Mouse (Mus musculus): ENCODE results near the gene Asah2.

Gene Asah2

DNA sequence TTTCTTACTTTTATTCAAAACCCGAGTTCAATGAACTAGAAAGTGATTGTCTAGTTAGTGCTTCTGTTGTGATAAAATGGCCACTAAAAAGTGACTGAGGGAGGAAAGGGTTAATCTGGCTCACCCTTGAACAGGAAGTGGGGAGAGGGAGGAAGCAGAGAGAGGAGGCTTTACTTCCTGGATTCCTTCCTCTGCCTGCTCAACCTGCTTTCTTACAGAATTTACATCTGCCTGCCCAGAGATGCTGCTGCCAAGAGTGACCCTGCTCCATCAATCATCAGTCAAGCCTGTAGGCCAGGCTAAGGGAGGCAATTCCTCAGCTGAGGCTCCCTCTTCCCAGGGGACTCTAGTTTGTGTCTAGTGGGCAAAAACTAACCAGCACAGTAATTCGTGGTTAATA, 132.1 kb downstream of the Asah2 start:
- DNase-seq (ENCODE audit: extremely low spot score, low spot score): peak; percentile 14

DNA sequence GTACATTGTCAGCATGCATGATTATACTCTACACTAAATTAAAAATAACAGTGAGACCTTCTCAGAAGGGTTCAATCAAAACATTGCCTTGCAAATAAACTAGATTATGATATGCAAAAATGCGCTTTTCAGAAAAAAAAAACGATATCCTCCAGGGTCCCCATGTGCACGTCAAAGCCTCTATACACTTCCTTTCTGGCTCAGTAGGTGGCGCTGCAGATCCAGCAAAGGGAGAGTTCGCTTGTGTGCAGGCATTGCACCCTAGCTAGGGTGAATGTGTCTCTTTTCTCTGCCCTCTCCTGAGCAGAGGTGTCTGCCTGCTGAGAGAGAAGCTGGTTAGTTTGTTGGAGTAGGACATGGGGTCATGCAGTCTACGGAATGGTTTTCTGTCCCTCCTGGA, 136.0 kb downstream of the Asah2 start:
- DNase-seq (ENCODE audit: extremely low spot score, low spot score): peak; percentile 84

DNA sequence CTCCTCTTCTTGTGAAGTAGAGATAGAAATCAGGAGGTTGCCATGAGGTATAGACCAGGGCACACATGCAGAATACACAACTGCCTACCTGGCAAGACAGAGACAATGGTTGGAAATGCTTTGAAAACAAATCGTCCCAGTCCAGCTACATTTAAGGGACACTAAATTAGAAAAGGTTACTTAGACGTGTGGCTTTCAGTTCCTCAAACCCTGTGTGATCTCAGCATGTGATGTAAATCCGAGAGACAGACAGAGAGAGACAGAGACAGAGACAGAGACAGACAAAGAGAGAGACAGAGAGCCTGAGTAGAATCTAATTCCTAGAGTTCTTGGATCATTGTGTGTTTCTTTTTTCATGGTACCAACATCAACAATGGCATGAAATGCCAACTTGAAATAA, 136.6 kb downstream of the Asah2 start:
- no peak for DNase-seq (ENCODE audit: extremely low spot score, low spot score)

DNA sequence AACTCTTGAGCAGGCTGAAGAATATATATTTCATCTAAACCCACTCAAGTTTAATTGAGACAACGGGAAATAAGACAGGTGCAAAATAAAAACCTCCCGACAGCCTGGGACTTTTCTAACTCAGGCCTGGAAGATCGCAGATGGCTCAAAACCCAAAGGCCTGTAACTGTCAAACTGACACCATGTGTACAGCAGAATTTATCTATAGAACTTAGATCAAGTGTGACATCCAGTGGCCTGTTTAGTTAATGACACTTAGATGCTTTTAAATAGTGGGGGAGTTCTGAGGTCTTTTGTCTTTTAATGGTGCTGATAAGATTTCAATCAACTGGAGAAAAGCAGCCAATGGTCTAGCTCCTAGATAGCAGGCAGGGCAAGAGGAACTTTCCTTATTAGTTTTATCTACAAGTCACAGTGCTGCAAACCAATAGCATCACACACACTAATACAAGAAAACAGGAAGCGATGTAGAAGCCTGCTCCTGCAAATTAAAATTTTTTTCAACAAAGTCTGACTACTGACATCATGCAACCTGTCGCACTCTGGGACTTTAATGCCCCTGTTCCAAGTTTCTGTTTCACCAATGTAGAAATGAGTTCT, 140.0 kb downstream of the Asah2 start:
- DNase-seq (ENCODE audit: extremely low spot score, low spot score): no peak

DNA sequence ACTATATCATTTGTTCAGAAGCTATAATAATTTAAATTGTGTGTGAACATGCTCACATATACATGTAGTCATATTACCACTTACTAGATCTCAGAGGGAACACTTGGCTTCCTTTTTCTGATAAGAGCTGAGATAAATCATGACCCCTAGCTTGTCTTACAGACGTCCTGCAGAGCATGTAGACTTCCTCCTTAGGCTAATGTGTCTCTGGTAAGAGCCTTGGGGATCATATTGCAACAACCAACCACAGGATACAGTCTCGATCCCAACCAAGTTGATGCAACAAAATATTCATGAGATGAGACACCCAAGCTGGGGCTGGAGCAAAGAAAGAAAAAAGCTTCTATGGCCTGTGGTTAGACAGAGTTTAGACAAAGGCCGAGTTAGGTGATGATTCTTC, 144.9 kb downstream of the Asah2 start:
- no peak for DNase-seq (ENCODE audit: extremely low spot score, low spot score)

DNA sequence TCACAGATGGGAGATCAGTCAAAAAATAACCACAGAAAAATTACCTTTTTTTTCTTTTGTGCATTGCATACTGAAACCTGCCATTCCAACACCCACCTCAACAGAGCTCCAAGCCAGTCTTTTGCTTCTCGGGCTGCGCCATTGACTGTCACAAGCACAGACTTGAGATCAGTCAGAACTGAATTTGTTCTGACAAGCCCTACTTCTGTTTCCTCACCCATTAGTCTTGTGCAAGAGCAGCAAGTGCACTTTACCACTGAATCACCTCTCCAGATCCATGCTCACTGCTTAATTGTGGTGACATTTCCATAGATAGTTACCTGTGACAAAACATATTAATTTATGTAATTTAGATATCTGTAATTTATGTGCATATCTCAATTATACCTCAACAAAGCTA, 147.6 kb downstream of the Asah2 start:
- no peak for DNase-seq (ENCODE audit: extremely low spot score, low spot score)

DNA sequence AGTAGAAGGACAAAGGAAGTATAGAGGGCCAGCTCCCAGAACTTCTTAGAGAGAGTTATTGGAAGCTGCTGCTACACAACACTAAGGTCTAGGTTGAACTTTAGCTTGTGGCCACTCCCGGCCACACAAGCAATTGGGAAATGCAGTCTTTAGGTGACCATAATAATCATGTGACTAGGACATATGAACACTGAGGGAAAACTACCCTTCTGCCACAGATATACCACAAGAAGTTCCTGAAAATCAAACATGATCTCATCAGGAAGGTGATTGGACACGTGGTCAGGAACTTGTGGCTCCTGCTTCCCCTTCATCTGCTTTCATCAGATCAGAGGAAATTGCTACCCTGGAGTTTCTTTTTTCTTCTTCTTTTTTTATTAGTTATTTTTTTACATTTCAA, 151.7 kb downstream of the Asah2 start:
- no peak for DNase-seq (ENCODE audit: extremely low spot score, low spot score)

DNA sequence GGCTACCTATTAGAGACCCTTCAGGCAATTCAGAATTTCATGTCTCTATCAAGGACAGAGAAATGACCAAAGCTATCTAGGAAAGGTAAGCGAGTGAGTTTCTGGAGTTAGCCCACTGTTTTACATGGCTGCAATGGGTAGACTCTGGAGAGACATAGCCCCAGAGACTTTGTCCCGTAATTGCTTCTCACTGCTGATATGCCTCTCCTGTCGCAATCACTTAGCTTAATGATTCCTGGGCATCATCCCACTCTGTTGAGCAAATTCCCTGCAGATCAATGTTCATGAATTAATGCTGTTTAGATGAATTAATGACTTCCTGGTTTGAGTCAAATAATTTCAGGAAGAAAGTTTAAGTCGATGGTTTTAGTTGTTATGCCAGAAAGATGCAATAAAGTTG, 153.3 kb downstream of the Asah2 start:
- DNase-seq (ENCODE audit: extremely low spot score, low spot score): no peak

DNA sequence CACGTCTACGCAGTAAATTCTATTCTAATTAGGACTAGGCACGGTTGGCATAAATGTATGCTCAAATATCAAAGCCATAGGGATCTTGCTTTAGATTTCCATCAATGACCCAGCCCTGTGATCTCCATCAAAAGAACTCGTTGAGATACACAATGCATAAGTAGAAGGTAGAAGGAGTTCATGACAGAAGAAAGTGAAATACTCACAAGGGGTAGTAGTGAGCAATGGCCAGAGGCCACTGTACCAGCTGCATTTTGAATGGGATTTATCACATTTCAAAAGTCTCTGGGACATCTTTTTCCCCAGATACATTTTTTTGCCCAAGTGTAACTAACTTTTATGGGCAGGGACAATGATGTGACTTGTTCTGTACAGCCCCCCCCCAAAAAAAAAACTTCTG, 153.7 kb downstream of the Asah2 start:
- DNase-seq (ENCODE audit: extremely low spot score, low spot score): no peak

DNA sequence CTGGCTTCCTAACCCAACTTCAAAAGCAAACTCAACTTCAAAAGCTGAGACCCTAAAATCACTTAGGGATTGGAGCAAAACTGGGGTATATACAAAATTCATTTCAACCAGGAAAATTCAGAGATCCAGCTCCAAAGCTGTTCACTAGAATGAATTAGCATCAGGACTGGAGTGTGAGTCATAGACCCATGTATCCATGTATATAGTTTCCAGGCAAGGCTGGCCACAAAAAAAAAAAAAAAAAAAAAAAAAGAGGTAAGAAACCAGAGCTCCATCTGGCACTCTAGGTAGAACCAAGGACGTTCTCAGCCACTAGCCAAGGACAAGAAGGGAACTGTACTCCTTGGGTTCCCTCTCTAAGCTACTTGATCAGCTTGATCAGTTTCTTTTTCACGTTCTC, 154.2 kb downstream of the Asah2 start:
- no peak for DNase-seq (ENCODE audit: extremely low spot score, low spot score)

DNA sequence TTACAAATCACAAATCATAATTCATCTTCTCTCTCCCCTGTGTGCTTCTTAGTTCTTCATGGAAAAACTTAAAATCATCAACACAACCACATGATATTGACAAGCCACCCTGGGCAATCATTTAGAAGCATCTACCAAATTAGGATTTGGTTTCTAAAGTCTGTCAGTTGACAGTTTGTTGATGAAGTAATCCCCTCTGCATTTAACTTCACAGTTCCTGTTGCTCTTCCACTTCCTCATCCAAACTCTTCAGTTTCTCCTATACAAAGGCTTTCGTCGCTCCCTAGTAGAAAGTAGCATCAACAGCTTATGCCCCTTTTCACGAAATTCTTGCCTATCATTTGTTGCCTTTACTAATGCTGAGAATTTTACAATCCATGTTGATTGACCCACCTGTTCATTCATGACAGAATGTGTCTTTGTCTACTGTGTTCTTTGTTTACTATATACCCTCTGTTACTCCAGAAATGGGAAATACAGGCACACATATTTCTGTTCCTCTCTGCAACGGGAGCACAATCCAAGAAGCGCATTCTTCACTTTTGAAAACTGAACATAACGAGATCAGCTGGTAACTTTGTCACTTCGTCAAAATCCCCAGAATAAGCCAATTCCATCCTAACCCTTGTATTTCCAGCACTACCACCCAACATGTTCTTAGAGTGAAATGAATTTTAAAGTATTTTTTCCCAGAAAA, 157.1 kb downstream of the Asah2 start:
- DNase-seq (ENCODE audit: extremely low spot score, low spot score): no peak

All from neural tube, embryonic 10.5 days (tissue).